In genomic region chr10:95818506-95818905, GRCm38 (mm10) we compare ENCODE assay signal across 34 mouse cellular contexts. TPM values are rescaled to one million over a fixed set of nuclear protein-coding genes. Genes with fewer than 3 reads are reported as not detected.
"Had no signal": no experiment of that assay in that cellular context is flagged by ENCODE, and none has a peak within 500 bp of the region (broad histone marks: within the 10 kb centered on the region; RNA-seq: fewer than 3 reads in every experiment).

No protein-coding gene starts in this region.

- H3K27me3 ChIP-seq: heart, embryonic 13.5 days; heart, embryonic 15.5 days; hindbrain, embryonic 13.5 days; hindbrain, embryonic 15.5 days; kidney, embryonic 15.5 days; limb, embryonic 13.5 days; limb, embryonic 15.5 days had no signal

- H3K27ac ChIP-seq: heart, embryonic 10.5 days; heart, embryonic 13.5 days; heart, embryonic 15.5 days; hindbrain, embryonic 15.5 days; hindbrain, postnatal 0 days; kidney, embryonic 15.5 days; kidney, postnatal 0 days; limb, embryonic 13.5 days; limb, embryonic 15.5 days had no signal

- H3K4me2 ChIP-seq: heart, embryonic 13.5 days; heart, embryonic 15.5 days; hindbrain, embryonic 13.5 days; hindbrain, embryonic 15.5 days; kidney, embryonic 15.5 days; limb, embryonic 13.5 days; limb, embryonic 15.5 days had no signal

- H3K36me3 ChIP-seq: heart, embryonic 10.5 days; heart, embryonic 13.5 days; heart, embryonic 15.5 days; hindbrain, embryonic 13.5 days; hindbrain, embryonic 15.5 days; kidney, embryonic 15.5 days; limb, embryonic 13.5 days; limb, embryonic 15.5 days had no signal

- H3K9me3 ChIP-seq: heart, embryonic 10.5 days; heart, embryonic 13.5 days; heart, embryonic 15.5 days; hindbrain, embryonic 13.5 days; hindbrain, embryonic 15.5 days; kidney, embryonic 15.5 days; limb, embryonic 13.5 days; limb, embryonic 15.5 days had no signal

- H3K4me3 ChIP-seq: gastrocnemius, adult 2 months; heart, embryonic 10.5 days; heart, embryonic 13.5 days; heart, embryonic 15.5 days; hindbrain, embryonic 13.5 days; hindbrain, embryonic 15.5 days; kidney, embryonic 15.5 days; limb, embryonic 13.5 days; limb, embryonic 15.5 days had no signal

- H3K9ac ChIP-seq: heart, embryonic 13.5 days; heart, embryonic 15.5 days; hindbrain, embryonic 13.5 days; hindbrain, embryonic 15.5 days; kidney, embryonic 15.5 days; limb, embryonic 13.5 days; limb, embryonic 15.5 days had no signal

- H3K4me1 ChIP-seq: heart, embryonic 10.5 days; limb, embryonic 15.5 days had no signal

- ATAC-seq: intestine, embryonic 16.5 days had no signal

- DNase-seq: gastrocnemius, adult 2 months; gastrocnemius, postnatal 10 days; gastrocnemius, postnatal 25 days; heart, adult 18-20 months; kidney, adult 11 months; kidney, adult 2 months; kidney, adult 9 months; kidney, postnatal 14 days; kidney, postnatal 36 days; layer of hippocampus, adult 9-11 months had no signal

RNA-seq across cellular contexts. Expression of gene Gm33543, which starts 24.2 kb away (rescaled TPM):
- total RNA-seq: gastrocnemius, postnatal 4 days; hematopoietic stem cell, adult 5-6 weeks; hindbrain, postnatal 0 days; layer of hippocampus, adult 8-10 months; layer of hippocampus, postnatal 14 days; layer of hippocampus, postnatal 36 days; left cerebral cortex, postnatal 10 days; left cerebral cortex, postnatal 25 days; left cerebral cortex, postnatal 4 days had no signal
- polyA plus RNA-seq: frontal cortex, adult 2 months; heart, embryonic 10.5 days; heart, embryonic 13.5 days; heart, embryonic 15.5 days; hindbrain, embryonic 11.5 days; hindbrain, embryonic 13.5 days; hindbrain, embryonic 15.5 days; intestine, embryonic 14.5 days; intestine, embryonic 16.5 days; large intestine, adult 2 months; limb, embryonic 11.5 days; limb, embryonic 13.5 days; limb, embryonic 15.5 days had no signal
